Mouse (Mus musculus): ENCODE data around the gene Ppp4r1. TPM values are rescaled to one million over a fixed set of nuclear protein-coding genes. Genes with fewer than 3 reads are reported as not detected.

Gene Ppp4r1
- total and polyA plus RNA-seq, 3 experiments, result 21.8 to 313 (median 34.3) TPM

GRCm38 (mm10) chr17:65768486-65768885 is 13.9 kb upstream of the Ppp4r1 start:
- Histone ChIP-seq H3K27ac (ENCODE audit: control insufficient read depth, low read depth, low read length) (no peak overlapping the region), H3K4me1 (ENCODE audit: control insufficient read depth in 1 of 2, insufficient read depth in 2 of 2, low read length in 2 of 2) (peaks cover 2 to 23% of the 10 kb centered on the region in 2 experiments; a peak in 3 of 4 replicates), H3K79me2 (ENCODE audit: control insufficient read depth, insufficient read depth, low read length, poor library complexity) (peaks cover 5% of the 10 kb centered on the region; the same call in 1 of the 2 replicates), H3K4me3 (ENCODE audit: control insufficient read depth in 1 of 2, insufficient read depth in 1 of 2, low read depth in 2 of 2, low read length in 2 of 2) (no peak overlapping the region), H3K27me3 (ENCODE audit: control insufficient read depth in 1 of 2, insufficient read depth in 2 of 2, low read length in 2 of 2) (no peaks in the 10 kb centered on the region; a peak in 1 of 4 replicates), H3K9me3 (replicated peaks; ENCODE audit: insufficient read depth, low read length) (no peaks in the 10 kb centered on the region), H3K36me3 (ENCODE audit: control insufficient read depth in 1 of 2, insufficient read depth in 2 of 2, low read length in 2 of 2) (0 out of 4 replicates have a peak, but pooled peaks cover 0 to 2% of the 10 kb centered on the region in 2 experiments), H3K9ac (ENCODE audit: control insufficient read depth, low read depth, low read length, poor library complexity, severe bottlenecking) (no peak overlapping the region)
- no peak for TF ChIP-seq RAD21 (IDR thresholded peaks at IDR 0.05; ENCODE audit: low read depth, low read length)
- TF ChIP-seq MXI1 (IDR thresholded peaks at IDR 0.05; ENCODE audit: low read depth, low read length), result no peak
- no peak for TF ChIP-seq TBP (IDR thresholded peaks at IDR 0.05; ENCODE audit: low read depth, low read length)
- TF ChIP-seq UBTF (IDR thresholded peaks at IDR 0.05; ENCODE audit: borderline replicate concordance, insufficient read depth, low read depth, low read length), result no peak
- no peak for TF ChIP-seq ELF1 (IDR thresholded peaks at IDR 0.05; ENCODE audit: low read depth, low read length)
- TF ChIP-seq MAX (IDR thresholded peaks at IDR 0.05; ENCODE audit: low read length), result no peak
- no peak for TF ChIP-seq TCF12 (IDR thresholded peaks at IDR 0.05; ENCODE audit: low read depth, low read length)
- TF ChIP-seq POLR2AphosphoS2 (IDR thresholded peaks at IDR 0.05; ENCODE audit: low read length), result no peak
- TF ChIP-seq ZMIZ1 (IDR thresholded peaks at IDR 0.05; ENCODE audit: low read depth, low read length), result no peak
- no peak for TF ChIP-seq MAZ (IDR thresholded peaks at IDR 0.05; ENCODE audit: low read depth, low read length)
- no peak for TF ChIP-seq MYC (IDR thresholded peaks at IDR 0.05; ENCODE audit: low read depth, low read length)
- no peak for TF ChIP-seq MAFK (IDR thresholded peaks at IDR 0.05; ENCODE audit: borderline replicate concordance, low read depth, low read length)
- DNase-seq (ENCODE audit: low read depth, low spot score), result no peak

GRCm38 (mm10) chr17:65770982-65771915 is 11.1 kb upstream of the Ppp4r1 start:
- peak; percentile 83 for DNase-seq (ENCODE audit: low read depth, low spot score)
- TF ChIP-seq EP300 (IDR thresholded peaks at IDR 0.05; ENCODE audit: low read depth in 1 of 2, low read length in 2 of 2), result 0 out of 4 replicates have a peak, but pooled peaks of 1 of the 2 experiments have one; percentile 20
- TF ChIP-seq MYB (IDR thresholded peaks at IDR 0.05; ENCODE audit: low read depth, low read length), result peak; percentile 46; the same call in 1 of the 2 replicates
- no peak for TF ChIP-seq MAZ (IDR thresholded peaks at IDR 0.05; ENCODE audit: low read depth, low read length)
- Histone ChIP-seq H3K36me3 (ENCODE audit: control insufficient read depth in 1 of 2, insufficient read depth in 2 of 2, low read length in 2 of 2) (0 out of 4 replicates have a peak, but pooled peaks cover 0 to 2% of the 10 kb centered on the region in 2 experiments), H3K27ac (ENCODE audit: control insufficient read depth, low read depth, low read length) (peak overlapping the region; percentile 65), H3K4me1 (ENCODE audit: control insufficient read depth in 1 of 2, insufficient read depth in 2 of 2, low read length in 2 of 2) (peaks cover 2 to 23% of the 10 kb centered on the region in 2 experiments; a peak in 3 of 4 replicates), H3K27me3 (ENCODE audit: control insufficient read depth in 1 of 2, insufficient read depth in 2 of 2, low read length in 2 of 2) (no peaks in the 10 kb centered on the region; a peak in 1 of 4 replicates), H3K4me3 (ENCODE audit: control insufficient read depth in 1 of 2, insufficient read depth in 1 of 2, low read depth in 2 of 2, low read length in 2 of 2) (peak overlapping the region; percentile 85 to 93), H3K79me2 (ENCODE audit: control insufficient read depth, insufficient read depth, low read length, poor library complexity) (peaks cover 5% of the 10 kb centered on the region; the same call in 1 of the 2 replicates), H3K9me3 (replicated peaks; ENCODE audit: insufficient read depth, low read length) (no peaks in the 10 kb centered on the region), H3K9ac (ENCODE audit: control insufficient read depth, low read depth, low read length, poor library complexity, severe bottlenecking) (peak overlapping the region; percentile 81)

All from MEL (cell line).